Mouse (Mus musculus): Measurements from ENCODE around the gene Ankrd37. TPM values are rescaled to one million over a fixed set of nuclear protein-coding genes. Genes with fewer than 3 reads are reported as not detected.

Gene Ankrd37
- polyA plus RNA-seq, 1 experiment, result 3.8 TPM

- peak within 1 kb of the TSS; percentile 63 for H3K27ac ChIP-seq (ENCODE audit: insufficient read depth, low read length)
- DNase-seq (ENCODE audit: low read depth in 1 of 2, low spot score in 2 of 2), result peak; percentile 96 to 97
- no peaks in the 10 kb centered on the region for H3K27me3 ChIP-seq (ENCODE audit: control insufficient read depth, insufficient read depth, low read length)
- H3K4me3 ChIP-seq (ENCODE audit: extremely low read depth, insufficient read depth, insufficient read length), result peak within 1 kb of the TSS; percentile 66
- TF ChIP-seq POLR2A (IDR thresholded peaks at IDR 0.05; ENCODE audit: low read depth, low read length) (no peak; the same call in 1 of the 2 replicates), CTCF (IDR thresholded peaks at IDR 0.05; ENCODE audit: extremely low read depth, insufficient read depth, insufficient read length, insufficient replicate concordance) (peak; percentile 45)
- WGBS, result under 1% methylated on average over 57 of the region's 57 CpGs
- H3K36me3 ChIP-seq (ENCODE audit: control insufficient read depth, insufficient read depth, low read length), result peaks cover 4% of the 10 kb centered on the region
- H3K4me1 ChIP-seq (ENCODE audit: control insufficient read depth, insufficient read depth, insufficient read length), result peaks cover 4% of the 10 kb centered on the region; the same call in 1 of the 2 replicates
Observed at GRCm38 (mm10) chr8:45975126-45975836, 30.2 kb downstream of the Ankrd37 start, which contains the start of the genes 1700029J07Rik and Ufsp2. 1700029J07Rik (minus strand) TSS chr8:45975252. Ufsp2 (plus strand) TSS chr8:45975528.

GRCm38 (mm10) chr8:45973988-45974505, 31.5 kb downstream of the Ankrd37 start:
- Histone ChIP-seq H3K4me3 (ENCODE audit: extremely low read depth, insufficient read depth, insufficient read length) (no peak overlapping the region), H3K27ac (ENCODE audit: insufficient read depth, low read length) (no peak overlapping the region), H3K27me3 (ENCODE audit: control insufficient read depth, insufficient read depth, low read length) (no peaks in the 10 kb centered on the region), H3K36me3 (ENCODE audit: control insufficient read depth, insufficient read depth, low read length) (peaks cover 1% of the 10 kb centered on the region; the same call in 1 of the 2 replicates), H3K4me1 (ENCODE audit: control insufficient read depth, insufficient read depth, insufficient read length) (peaks cover 4% of the 10 kb centered on the region; the same call in 1 of the 2 replicates)
- no peak for DNase-seq (ENCODE audit: low read depth in 1 of 2, low spot score in 2 of 2)
- 81% methylated on average over 8 of the region's 8 CpGs for WGBS
- TF ChIP-seq CTCF (IDR thresholded peaks at IDR 0.05; ENCODE audit: extremely low read depth, insufficient read depth, insufficient read length, insufficient replicate concordance) (no peak), POLR2A (IDR thresholded peaks at IDR 0.05; ENCODE audit: low read depth, low read length) (no peak)

GRCm38 (mm10) chr8:45970894-45971293, 34.6 kb downstream of the Ankrd37 start:
- no peak overlapping the region for H3K27ac ChIP-seq (ENCODE audit: insufficient read depth, low read length)
- H3K36me3 ChIP-seq (ENCODE audit: control insufficient read depth, insufficient read depth, low read length), result no peaks in the 10 kb centered on the region
- no peak for DNase-seq (ENCODE audit: low read depth in 1 of 2, low spot score in 2 of 2)
- no peak for TF ChIP-seq POLR2A (IDR thresholded peaks at IDR 0.05; ENCODE audit: low read depth, low read length)
- TF ChIP-seq CTCF (IDR thresholded peaks at IDR 0.05; ENCODE audit: extremely low read depth, insufficient read depth, insufficient read length, insufficient replicate concordance), result no peak; the same call in 1 of the 2 replicates
- peaks cover under 1% of the 10 kb centered on the region; the same call in 1 of the 2 replicates for H3K4me1 ChIP-seq (ENCODE audit: control insufficient read depth, insufficient read depth, insufficient read length)
- H3K4me3 ChIP-seq (ENCODE audit: extremely low read depth, insufficient read depth, insufficient read length), result no peak overlapping the region
- H3K27me3 ChIP-seq (ENCODE audit: control insufficient read depth, insufficient read depth, low read length), result no peaks in the 10 kb centered on the region
- WGBS, result 89% methylated on average over 12 of the region's 12 CpGs

GRCm38 (mm10) chr8:45950622-45951021, 54.9 kb downstream of the Ankrd37 start:
- WGBS, result 70% methylated on average over 2 of the region's 2 CpGs
- Histone ChIP-seq H3K4me1 (ENCODE audit: control insufficient read depth, insufficient read depth, insufficient read length) (no peaks in the 10 kb centered on the region), H3K4me3 (ENCODE audit: extremely low read depth, insufficient read depth, insufficient read length) (no peak overlapping the region), H3K36me3 (ENCODE audit: control insufficient read depth, insufficient read depth, low read length) (no peaks in the 10 kb centered on the region), H3K27ac (ENCODE audit: insufficient read depth, low read length) (no peak overlapping the region), H3K27me3 (ENCODE audit: control insufficient read depth, insufficient read depth, low read length) (no peaks in the 10 kb centered on the region)
- DNase-seq (ENCODE audit: low read depth in 1 of 2, low spot score in 2 of 2), result no peak
- no peak for TF ChIP-seq CTCF (IDR thresholded peaks at IDR 0.05; ENCODE audit: extremely low read depth, insufficient read depth, insufficient read length, insufficient replicate concordance)
- no peak for TF ChIP-seq POLR2A (IDR thresholded peaks at IDR 0.05; ENCODE audit: low read depth, low read length)

Other genes starting within 250 kb of the Ankrd37 start
- gene Pdlim3, start 120.2 kb downstream of the Ankrd37 start, polyA plus RNA-seq (2012; rRNA removed), result 5.8 and 7.7 TPM in 2 replicates
- not detected in 2 replicates for gene Ccdc110, start 71.1 kb downstream of the Ankrd37 start, polyA plus RNA-seq (2012; rRNA removed)
- gene 1700029J07Rik, start 30.5 kb downstream of the Ankrd37 start, polyA plus RNA-seq (2012; rRNA removed), result 0.20 and 0.29 TPM in 2 replicates
- gene Ufsp2, start 30.2 kb downstream of the Ankrd37 start, polyA plus RNA-seq (2012; rRNA removed), result 5.2 and 5.4 TPM in 2 replicates
- 0.05 TPM in 1 of 2 replicates, not detected in the other for gene Lrp2bp, start 6.4 kb downstream of the Ankrd37 start, polyA plus RNA-seq (2012; rRNA removed)
- 3.0 TPM in 2 replicates for gene Cfap97, start 146.1 kb upstream of the Ankrd37 start, polyA plus RNA-seq (2012; rRNA removed)
- 4.7 and 4.9 TPM in 2 replicates for gene Snx25, start 146.5 kb upstream of the Ankrd37 start, polyA plus RNA-seq (2012; rRNA removed)
- 84.5 and 116 TPM in 2 replicates for gene Slc25a4, start 205.6 kb upstream of the Ankrd37 start, polyA plus RNA-seq (2012; rRNA removed)

Measured in spleen, adult 2 months (tissue).